Comparison of ENCODE assay signal across 27 mouse cellular contexts in the genomic region with DNA sequence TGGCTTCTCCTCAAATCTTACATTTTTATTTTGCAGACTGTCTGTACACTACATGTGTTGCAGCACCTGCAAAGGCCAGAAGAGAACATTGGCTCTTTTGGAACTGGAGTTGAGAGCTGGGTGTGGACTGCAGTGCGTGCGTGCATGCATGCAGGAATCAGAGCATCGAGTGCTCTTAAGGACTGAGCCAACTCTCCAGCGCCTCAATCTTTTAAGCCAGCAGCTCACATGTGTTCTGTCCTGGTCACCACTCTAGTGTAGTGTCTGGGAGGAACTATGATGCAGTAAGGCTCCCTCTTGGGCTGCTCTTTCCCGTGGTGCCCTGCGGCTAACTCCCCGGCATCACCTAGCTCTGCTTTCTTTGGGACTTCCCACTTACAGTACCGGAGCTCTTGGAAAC.
"Had no signal": no experiment of that assay in that cellular context is flagged by ENCODE, and none has a peak within 500 bp of the region (broad histone marks: within the 10 kb centered on the region; RNA-seq: fewer than 3 reads in every experiment).

No protein-coding gene starts in this region.

- H3K9ac ChIP-seq: heart, embryonic 12.5 days; hindbrain, embryonic 12.5 days; hindbrain, embryonic 14.5 days; intestine, embryonic 15.5 days; limb, embryonic 12.5 days; liver, embryonic 13.5 days had no signal

- H3K9me3 ChIP-seq: heart, embryonic 10.5 days; heart, embryonic 12.5 days; hindbrain, embryonic 10.5 days; hindbrain, embryonic 12.5 days; intestine, embryonic 15.5 days; limb, embryonic 10.5 days; limb, embryonic 12.5 days; liver, embryonic 13.5 days had no signal

- H3K4me3 ChIP-seq: gastrocnemius, adult 2 months; heart, embryonic 10.5 days; heart, embryonic 12.5 days; hindbrain, embryonic 10.5 days; hindbrain, embryonic 12.5 days; intestine, embryonic 15.5 days; layer of hippocampus, adult 2 months; left cerebral cortex, adult 2 months; limb, embryonic 10.5 days; limb, embryonic 12.5 days; liver, embryonic 13.5 days had no signal

- H3K27ac ChIP-seq: gastrocnemius, adult 2 months; hindbrain, embryonic 10.5 days; hindbrain, embryonic 12.5 days; hindbrain, embryonic 14.5 days; intestine, embryonic 15.5 days; layer of hippocampus, adult 2 months; left cerebral cortex, adult 2 months; limb, embryonic 10.5 days; limb, embryonic 12.5 days; liver, embryonic 13.5 days had no signal

- H3K4me2 ChIP-seq: heart, embryonic 12.5 days; hindbrain, embryonic 12.5 days; hindbrain, embryonic 14.5 days; intestine, embryonic 15.5 days; limb, embryonic 12.5 days; liver, embryonic 11.5 days; liver, embryonic 13.5 days had no signal

- ATAC-seq: hindbrain, embryonic 16.5 days; inflammation-experienced regulatory T-cells, adult 6 months; intestine, embryonic 15.5 days; intestine, postnatal 0 days had no signal

- DNase-seq: gastrocnemius, adult 2 months; gastrocnemius, postnatal 10 days; gastrocnemius, postnatal 25 days; heart, adult 18-20 months; heart, postnatal 10 days; heart, postnatal 4 days; kidney, adult 18-20 months; kidney, adult 8-10 months; kidney, postnatal 10 days; kidney, postnatal 25 days; kidney, postnatal 4 days; liver; liver, embryonic 13.5 days had no signal

- H3K27me3 ChIP-seq: heart, embryonic 12.5 days; hindbrain, embryonic 12.5 days; intestine, embryonic 15.5 days; limb, embryonic 12.5 days; liver, embryonic 13.5 days had no signal
